Mouse (Mus musculus): Measurements from ENCODE around the gene Unk. TPM values are rescaled to one million over a fixed set of nuclear protein-coding genes. Genes with fewer than 3 reads are reported as not detected.
A peak's percentile ranks its signal among the peaks of the same experiment; 100 is the strongest.
"Not testable (repeated sequence)": the region's sequence is repeated elsewhere in the genome, so short reads cannot be mapped to it uniquely, and the experiment has no call there.

Unk gene
- total and polyA plus RNA-seq, 2 experiments from 2014 or later, result 22.5 to 43.8 TPM

- no peaks in the 10 kb centered on the region for H3K9me3 ChIP-seq (ENCODE audit: low read length)
- no peak for TF ChIP-seq CTCF (IDR thresholded peaks at IDR 0.05; ENCODE audit: low read depth)
- 0 out of 2 replicates have a peak, but pooled peaks cover 4% of the 10 kb centered on the region for H3K4me1 ChIP-seq (ENCODE audit: insufficient read depth)
- no peak for DNase-seq
- no peaks in the 10 kb centered on the region for H3K27me3 ChIP-seq (ENCODE audit: insufficient read depth, low read length)
- H3K4me3 ChIP-seq (ENCODE audit: low read depth, low read length), result no peak overlapping the region
- H3K9ac ChIP-seq, result no peak overlapping the region
- WGBS, result 88% methylated on average over 6 of the region's 6 CpGs
- ATAC-seq, result no peak
- H3K4me2 ChIP-seq (ENCODE audit: low read depth), result no peak overlapping the region
- H3K36me3 ChIP-seq (ENCODE audit: insufficient read depth), result no peaks in the 10 kb centered on the region
- no peak overlapping the region for H3K27ac ChIP-seq (ENCODE audit: low read depth, low read length)
Observed at GRCm38 (mm10) chr11:116089545-116089944, 59.4 kb downstream of the Unk start.

DNA sequence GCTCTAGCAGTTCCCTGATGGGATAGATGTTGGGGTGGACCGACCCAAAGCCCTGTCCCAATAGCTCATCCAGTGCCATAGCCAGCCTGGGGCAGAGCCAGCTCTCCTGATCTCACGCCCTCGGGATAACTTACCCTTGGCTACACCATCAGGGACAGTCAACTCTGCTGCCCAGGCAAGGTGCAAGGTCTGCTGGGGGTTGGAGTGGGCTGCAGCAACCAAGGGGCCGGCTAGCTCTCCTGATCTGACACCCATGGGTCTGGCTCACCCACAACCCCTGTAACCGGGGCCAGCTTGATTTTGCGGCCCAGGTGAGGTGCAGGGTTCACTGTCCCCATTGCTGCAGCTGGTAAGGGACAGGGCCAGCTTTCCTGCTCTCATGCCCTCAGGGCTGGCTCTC lies 61.5 kb downstream of the Unk start:
- Histone ChIP-seq H3K27me3 (ENCODE audit: insufficient read depth, low read length) (no peaks in the 10 kb centered on the region), H3K27ac (ENCODE audit: low read depth, low read length) (no peak overlapping the region), H3K4me2 (ENCODE audit: low read depth) (no peak overlapping the region), H3K36me3 (ENCODE audit: insufficient read depth) (no peaks in the 10 kb centered on the region), H3K9ac (no peak overlapping the region), H3K4me1 (ENCODE audit: insufficient read depth) (no peaks in the 10 kb centered on the region), H3K9me3 (ENCODE audit: low read length) (no peaks in the 10 kb centered on the region), H3K4me3 (ENCODE audit: low read depth, low read length) (no peak overlapping the region)
- no peak for DNase-seq
- no peak for ATAC-seq
- 91% methylated on average over 6 of the region's 6 CpGs for WGBS
- no peak for TF ChIP-seq CTCF (IDR thresholded peaks at IDR 0.05; ENCODE audit: low read depth)

DNA sequence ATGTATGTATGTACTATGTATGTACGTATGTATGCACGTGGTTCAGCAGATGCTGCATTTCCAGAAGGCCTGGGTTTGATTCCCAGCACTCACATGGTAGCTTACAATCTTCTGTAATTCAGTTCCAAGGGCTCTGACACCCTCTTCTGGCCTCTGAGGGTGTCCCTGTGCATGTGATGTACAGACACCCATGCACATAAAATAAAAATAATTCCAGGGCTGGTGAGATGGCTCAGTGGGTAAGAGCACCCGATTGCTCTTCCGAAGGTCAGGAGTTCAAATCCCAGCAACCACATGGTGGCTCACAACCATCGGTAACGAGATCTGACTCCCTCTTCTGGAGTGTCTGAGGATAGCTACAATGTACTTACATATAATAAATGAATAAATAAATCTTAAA lies 62.8 kb downstream of the Unk start:
- not testable (repeated sequence) for H3K9ac ChIP-seq
- 88% methylated on average over 6 of the region's 6 CpGs for WGBS

GRCm38 (mm10) chr11:116093771-116094565 lies 63.8 kb downstream of the Unk start:
- Histone ChIP-seq H3K27me3 (ENCODE audit: insufficient read depth, low read length) (no peaks in the 10 kb centered on the region), H3K9ac (no peak overlapping the region), H3K4me2 (ENCODE audit: low read depth) (no peak overlapping the region), H3K4me3 (ENCODE audit: low read depth, low read length) (no peak overlapping the region), H3K9me3 (ENCODE audit: low read length) (no peaks in the 10 kb centered on the region), H3K27ac (ENCODE audit: low read depth, low read length) (no peak overlapping the region), H3K4me1 (ENCODE audit: insufficient read depth) (no peaks in the 10 kb centered on the region), H3K36me3 (ENCODE audit: insufficient read depth) (no peaks in the 10 kb centered on the region)
- TF ChIP-seq CTCF (IDR thresholded peaks at IDR 0.05; ENCODE audit: low read depth), result no peak
- DNase-seq, result no peak
- ATAC-seq, result no peak
- 74% methylated on average over 16 of the region's 16 CpGs for WGBS

More for the DNA sequence above, 62.8 kb downstream of the Unk start:
- not testable (repeated sequence) for H3K27me3 ChIP-seq (ENCODE audit: insufficient read depth, low read length); H3K36me3 ChIP-seq (ENCODE audit: insufficient read depth); H3K4me1 ChIP-seq (ENCODE audit: insufficient read depth); H3K27ac ChIP-seq (ENCODE audit: low read depth, low read length); DNase-seq; H3K9me3 ChIP-seq (ENCODE audit: low read length); H3K4me2 ChIP-seq (ENCODE audit: low read depth); ATAC-seq; H3K4me3 ChIP-seq (ENCODE audit: low read depth, low read length)

DNA sequence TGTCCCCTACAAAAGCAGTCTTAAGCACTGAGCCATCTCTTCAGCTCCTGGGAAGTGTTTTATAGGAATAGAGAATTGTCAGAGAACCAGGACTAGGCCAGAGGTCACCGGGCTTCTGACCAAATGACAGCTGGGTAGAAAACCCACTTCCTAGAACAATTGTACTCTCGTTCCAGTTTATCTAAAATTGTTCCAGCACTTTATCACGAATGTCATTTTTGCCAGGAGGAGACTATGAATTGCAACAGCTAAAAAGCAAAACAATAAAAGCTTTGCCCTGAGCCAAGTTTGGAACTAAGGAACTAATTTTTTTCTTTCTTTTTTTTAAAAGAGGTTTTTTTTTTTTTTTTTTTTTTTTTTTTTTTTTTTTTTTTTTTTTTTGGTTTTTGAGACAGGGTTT lies 65.5 kb downstream of the Unk start:
- H3K4me3 ChIP-seq (ENCODE audit: low read depth, low read length), result no peak overlapping the region
- 87% methylated on average over 3 of the region's 3 CpGs for WGBS
- H3K36me3 ChIP-seq (ENCODE audit: insufficient read depth), result no peaks in the 10 kb centered on the region
- H3K27me3 ChIP-seq (ENCODE audit: insufficient read depth, low read length), result no peaks in the 10 kb centered on the region
- H3K9me3 ChIP-seq (ENCODE audit: low read length), result no peaks in the 10 kb centered on the region
- no peak overlapping the region for H3K4me2 ChIP-seq (ENCODE audit: low read depth)
- ATAC-seq (no peak), DNase-seq (no peak)
- no peak overlapping the region for H3K9ac ChIP-seq
- H3K4me1 ChIP-seq (ENCODE audit: insufficient read depth), result no peaks in the 10 kb centered on the region
- TF ChIP-seq CTCF (IDR thresholded peaks at IDR 0.05; ENCODE audit: low read depth), result no peak
- no peak overlapping the region for H3K27ac ChIP-seq (ENCODE audit: low read depth, low read length)

GRCm38 (mm10) chr11:116096213-116097108 lies 66.3 kb downstream of the Unk start:
- DNase-seq (no peak), ATAC-seq (no peak)
- no peak overlapping the region for H3K27ac ChIP-seq (ENCODE audit: low read depth, low read length)
- H3K36me3 ChIP-seq (ENCODE audit: insufficient read depth), result no peaks in the 10 kb centered on the region
- peak; percentile 47 for TF ChIP-seq CTCF (IDR thresholded peaks at IDR 0.05; ENCODE audit: low read depth)
- no peaks in the 10 kb centered on the region for H3K27me3 ChIP-seq (ENCODE audit: insufficient read depth, low read length)
- H3K9me3 ChIP-seq (ENCODE audit: low read length), result no peaks in the 10 kb centered on the region
- 91% methylated on average over 5 of the region's 5 CpGs for WGBS
- no peak overlapping the region for H3K4me3 ChIP-seq (ENCODE audit: low read depth, low read length)
- H3K4me2 ChIP-seq (ENCODE audit: low read depth), result no peak overlapping the region
- no peaks in the 10 kb centered on the region for H3K4me1 ChIP-seq (ENCODE audit: insufficient read depth)
- H3K9ac ChIP-seq, result no peak overlapping the region
